Mouse (Mus musculus) forebrain, embryonic 10.5 days (tissue): ENCODE data around the gene Padi4. TPM values are rescaled to one million over a fixed set of nuclear protein-coding genes. Genes with fewer than 3 reads are reported as not detected.
A peak's percentile ranks its signal among the peaks of the same experiment; 100 is the strongest.

Experiments used
- DNase-seq: peaks from one replicate; pipeline ENCODE4 v3.0.0-alpha.2; 2017; ENCODE audit warnings: low spot score; ENCODE audit errors: extremely low spot score
- H3K27ac ChIP-seq: fragments of 300-500 bp; sonication (generic); 2 replicates; pipeline ENCODE4 v1.5.1; 2016; ENCODE audit warnings: mild to moderate bottlenecking
- H3K27me3 ChIP-seq: fragments of 300-500 bp; sonication (generic); 2 replicates; pipeline ENCODE4 v1.6.1; 2016; ENCODE audit warnings: mild to moderate bottlenecking; ENCODE audit not compliant: poor library complexity, severe bottlenecking
- H3K36me3 ChIP-seq: fragments of 300-500 bp; sonication (generic); replicated peaks from 2 replicates; pipeline ENCODE4 v1.6.1; 2016; ENCODE audit warnings: mild to moderate bottlenecking, moderate library complexity
- H3K4me1 ChIP-seq: fragments of 300-500 bp; sonication (generic); 2 replicates; pipeline ENCODE4 v1.6.1; 2016
- H3K4me3 ChIP-seq: fragments of 300-500 bp; sonication (generic); 2 replicates; pipeline ENCODE4 v1.5.1; 2016; ENCODE audit warnings: mild to moderate bottlenecking, moderate library complexity
- H3K9me3 ChIP-seq: fragments of 300-500 bp; sonication (generic); 2 replicates; pipeline ENCODE4 v1.6.1; 2016; ENCODE audit warnings: mild to moderate bottlenecking, moderate library complexity
- WGBS: fragments of 180-500 bp; shearing (Covaris S2); methylation state at CpG from one replicate; pipeline ENCODE4 v1.1.7; 2016; 5-methylcytosine and 5-hydroxymethylcytosine counted together
- polyA plus RNA-seq: library from polyadenylated mRNA; unstranded; fragments of >200 nt; fragmentation: Nextera tagmentation; extraction: Ambion mirVana; gene quantifications from 2 replicates; pipeline ENCODE4 v1.2.1, GENCODE M21; 2016

Gene Padi4
- polyA plus RNA-seq, 1 experiment from 2014 or later: 1.5 TPM

DNA sequence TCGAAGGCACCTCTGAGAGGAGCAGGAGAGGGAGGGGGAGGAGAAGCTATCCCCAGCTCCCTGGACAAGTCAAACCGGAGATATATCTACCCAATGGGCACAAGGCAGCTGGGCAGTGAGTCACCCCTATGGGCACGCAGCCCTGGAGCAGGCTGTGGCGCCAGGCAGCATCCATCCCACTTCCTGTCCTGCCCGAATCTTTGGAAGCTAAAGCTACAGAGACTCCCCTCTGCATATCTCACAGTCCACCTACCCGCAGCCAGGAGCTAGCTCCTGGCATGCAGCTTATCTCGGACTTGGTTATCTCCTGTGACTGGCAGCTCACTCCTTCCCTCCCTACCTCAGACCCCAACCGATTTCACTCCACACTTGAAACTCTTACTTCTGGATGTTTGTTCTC, 35.1 kb upstream of the Padi4 start:
- Histone ChIP-seq H3K27me3 (peaks cover 25% of the 10 kb centered on the region), H3K9me3 (no peaks in the 10 kb centered on the region), H3K36me3 (no peaks in the 10 kb centered on the region), H3K27ac (no peak overlapping the region), H3K4me1 (peaks cover 33% of the 10 kb centered on the region), H3K4me3 (no peak overlapping the region)
- WGBS: 85% methylated on average over 8 of the region's 8 CpGs
- DNase-seq: no peak

DNA sequence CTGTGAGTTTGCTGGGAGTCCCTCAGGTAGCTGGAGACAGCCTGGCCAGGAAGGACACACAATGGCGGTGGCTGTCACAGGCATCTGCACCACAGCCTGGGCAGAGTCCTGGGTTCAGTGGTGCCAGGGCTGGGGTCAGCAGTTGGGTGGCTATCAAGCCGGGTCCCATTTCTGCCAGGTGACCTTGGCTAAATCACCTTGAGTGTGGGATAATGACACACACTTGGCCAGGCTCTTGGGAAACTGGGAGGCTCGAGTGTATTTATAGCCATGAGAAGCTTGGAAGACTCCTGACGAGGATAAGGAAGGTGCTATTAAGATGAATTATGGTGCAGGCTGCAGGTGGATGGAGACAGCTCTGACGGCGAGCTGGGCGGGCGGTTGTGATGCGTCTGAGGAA, 30.6 kb upstream of the Padi4 start:
- Histone ChIP-seq H3K36me3 (no peaks in the 10 kb centered on the region), H3K27me3 (no peaks in the 10 kb centered on the region), H3K27ac (no peak overlapping the region), H3K4me1 (no peaks in the 10 kb centered on the region), H3K4me3 (no peak overlapping the region), H3K9me3 (no peaks in the 10 kb centered on the region)
- no peak for DNase-seq
- 87% methylated on average over 9 of the region's 9 CpGs for WGBS

DNA sequence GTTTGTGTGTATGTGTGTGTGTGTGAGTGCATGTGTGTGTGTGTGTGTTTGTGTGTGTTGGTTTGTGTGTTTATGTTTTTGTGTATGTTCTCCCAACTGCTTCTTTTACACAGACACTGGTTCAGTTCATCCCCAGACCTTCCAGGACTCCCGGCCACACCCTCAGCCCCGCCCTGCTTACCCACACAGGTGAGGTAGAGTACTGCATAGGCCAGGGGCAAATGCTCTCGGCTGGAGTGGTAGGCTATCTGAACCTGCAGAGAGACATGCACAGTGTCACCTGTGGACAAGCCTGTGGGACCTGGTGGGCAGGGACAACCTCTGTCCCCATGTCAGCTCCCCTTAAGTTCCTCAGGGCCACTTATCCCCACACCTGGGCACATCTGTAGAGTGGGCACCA, 27.3 kb upstream of the Padi4 start:
- H3K4me1 ChIP-seq: no peaks in the 10 kb centered on the region
- H3K27ac ChIP-seq: no peak overlapping the region
- no peaks in the 10 kb centered on the region for H3K27me3 ChIP-seq
- 74% methylated on average over 3 of the region's 3 CpGs for WGBS
- no peaks in the 10 kb centered on the region for H3K36me3 ChIP-seq
- no peaks in the 10 kb centered on the region for H3K9me3 ChIP-seq
- no peak overlapping the region for H3K4me3 ChIP-seq
- no peak for DNase-seq

DNA sequence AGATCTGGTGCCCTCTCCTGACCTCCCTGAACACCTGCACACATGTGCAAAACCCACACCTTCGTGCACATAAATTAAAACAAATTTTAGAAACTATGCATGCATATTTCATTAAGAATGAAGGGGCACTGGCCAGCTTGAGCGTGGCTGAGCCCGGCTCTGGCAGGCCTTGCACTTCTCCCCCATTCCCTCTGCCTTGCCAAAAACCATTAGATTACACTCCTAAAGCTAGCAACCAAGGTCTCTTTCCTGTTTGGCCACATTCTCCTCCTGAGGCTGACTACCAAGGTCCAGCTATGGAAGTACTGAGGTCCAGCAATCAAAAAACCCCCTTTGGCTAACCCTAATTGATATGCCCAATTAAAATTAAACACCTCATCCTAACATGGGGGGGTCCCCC, 22.8 kb upstream of the Padi4 start:
- Histone ChIP-seq H3K4me3 (no peak overlapping the region), H3K27me3 (no peaks in the 10 kb centered on the region), H3K4me1 (0 out of 2 replicates have a peak, but pooled peaks cover 8% of the 10 kb centered on the region), H3K27ac (no peak overlapping the region), H3K36me3 (no peaks in the 10 kb centered on the region), H3K9me3 (no peaks in the 10 kb centered on the region)
- DNase-seq: no peak
- WGBS: 88% methylated on average over 3 of the region's 3 CpGs

DNA sequence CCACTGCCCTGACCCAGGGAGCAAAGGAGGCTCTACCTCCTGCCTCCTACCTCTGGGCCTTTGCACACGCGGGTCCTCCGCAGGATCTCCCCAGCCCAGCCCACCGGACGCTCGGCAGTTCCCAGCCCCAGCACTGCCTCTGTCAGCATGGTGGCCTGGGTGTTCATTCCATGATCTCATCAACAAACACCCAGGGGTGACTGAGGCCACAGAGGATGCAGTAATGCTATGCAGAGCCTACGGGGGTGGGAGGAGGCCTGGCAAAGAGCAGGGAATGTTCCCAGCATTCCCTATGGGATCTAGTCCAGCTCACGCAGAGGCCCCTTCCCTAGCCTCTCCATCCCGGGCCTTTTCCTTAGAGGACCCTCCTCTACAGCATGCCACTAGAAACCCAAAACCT, 20.6 kb upstream of the Padi4 start:
- no peaks in the 10 kb centered on the region for H3K27me3 ChIP-seq
- no peak overlapping the region for H3K4me3 ChIP-seq
- no peak for DNase-seq
- no peaks in the 10 kb centered on the region for H3K36me3 ChIP-seq
- 94% methylated on average over 9 of the region's 9 CpGs for WGBS
- 0 out of 2 replicates have a peak, but pooled peaks cover 8% of the 10 kb centered on the region for H3K4me1 ChIP-seq
- no peaks in the 10 kb centered on the region for H3K9me3 ChIP-seq
- no peak overlapping the region for H3K27ac ChIP-seq

DNA sequence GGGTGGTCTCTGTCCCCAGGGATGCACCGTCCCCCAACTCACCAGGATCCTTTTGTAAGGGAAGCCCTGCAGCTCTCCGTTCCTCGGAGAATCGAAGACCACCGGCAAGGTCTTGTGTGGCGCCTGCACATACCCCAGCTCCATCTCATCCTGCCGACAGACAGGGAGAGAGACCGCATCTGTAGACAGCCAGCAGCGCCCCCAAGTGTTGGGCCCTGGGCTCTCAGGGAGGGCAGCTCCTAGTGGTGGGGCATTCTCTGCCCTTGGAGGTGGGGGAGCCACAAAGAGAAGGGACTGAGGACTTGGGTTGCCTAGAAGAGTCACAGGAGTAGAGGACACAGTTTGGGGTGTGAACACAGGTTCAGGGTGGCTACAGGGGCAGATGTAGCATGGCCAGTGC, 19.8 kb upstream of the Padi4 start:
- no peak for DNase-seq
- Histone ChIP-seq H3K4me3 (no peak overlapping the region), H3K27me3 (no peaks in the 10 kb centered on the region), H3K27ac (no peak overlapping the region), H3K9me3 (no peaks in the 10 kb centered on the region), H3K36me3 (no peaks in the 10 kb centered on the region), H3K4me1 (0 out of 2 replicates have a peak, but pooled peaks cover 8% of the 10 kb centered on the region)
- WGBS: 57% methylated on average over 9 of the region's 9 CpGs

DNA sequence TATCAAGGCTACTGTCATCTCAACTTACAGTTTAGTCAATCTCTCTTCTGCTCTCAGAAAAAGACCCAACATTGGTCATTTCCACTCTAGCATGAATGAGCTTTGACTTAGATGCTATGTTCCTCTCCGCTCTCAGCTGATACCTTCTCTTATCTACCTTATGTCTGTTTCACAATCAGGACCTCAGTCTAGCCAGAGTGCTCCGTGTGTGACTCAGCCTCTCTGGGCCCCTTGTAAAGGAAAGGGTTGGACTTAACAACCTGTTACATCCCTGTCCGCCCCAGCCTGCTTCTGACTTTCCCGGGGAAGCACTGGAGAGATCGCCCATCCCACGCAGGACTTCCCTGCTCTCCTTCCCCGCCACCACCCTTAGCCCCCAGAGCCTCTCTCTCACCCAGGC, 18.5 kb upstream of the Padi4 start:
- H3K27ac ChIP-seq: no peak overlapping the region
- whole genome bisulfite sequencing: 90% methylated on average over 7 of the region's 7 CpGs
- H3K4me3 ChIP-seq: no peak overlapping the region

DNA sequence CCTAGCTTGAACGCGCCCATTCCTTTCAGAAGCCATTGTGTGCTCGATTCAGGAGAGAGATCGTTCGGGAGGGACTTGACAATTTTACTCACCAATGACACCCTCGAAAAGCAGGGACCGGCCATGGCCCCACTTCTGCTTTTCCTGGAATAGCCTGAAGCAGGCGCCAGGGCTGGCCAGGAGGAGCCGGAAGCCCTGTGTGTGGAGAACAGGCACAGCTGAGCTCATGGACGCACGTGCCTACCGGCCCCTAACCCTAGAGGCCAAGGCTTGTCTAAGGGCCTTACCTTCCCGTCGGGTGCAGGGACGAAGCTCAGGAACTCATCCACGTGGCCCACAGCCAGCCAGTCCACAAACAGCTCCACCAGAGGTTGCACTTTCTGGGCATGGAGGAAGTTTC, 17.0 kb upstream of the Padi4 start:
- Histone ChIP-seq H3K4me3 (no peak overlapping the region), H3K27ac (no peak overlapping the region), H3K9me3 (peaks cover 4% of the 10 kb centered on the region; the same call in 1 of the 2 replicates), H3K4me1 (0 out of 2 replicates have a peak, but pooled peaks cover 8% of the 10 kb centered on the region), H3K27me3 (no peaks in the 10 kb centered on the region), H3K36me3 (no peaks in the 10 kb centered on the region)
- no peak for DNase-seq
- 83% methylated on average over 16 of the region's 16 CpGs for WGBS

More for the DNA sequence above, 18.5 kb upstream of the Padi4 start:
- Histone ChIP-seq H3K27me3 (no peaks in the 10 kb centered on the region), H3K9me3 (no peaks in the 10 kb centered on the region), H3K36me3 (no peaks in the 10 kb centered on the region), H3K4me1 (0 out of 2 replicates have a peak, but pooled peaks cover 8% of the 10 kb centered on the region)
- no peak for DNase-seq

DNA sequence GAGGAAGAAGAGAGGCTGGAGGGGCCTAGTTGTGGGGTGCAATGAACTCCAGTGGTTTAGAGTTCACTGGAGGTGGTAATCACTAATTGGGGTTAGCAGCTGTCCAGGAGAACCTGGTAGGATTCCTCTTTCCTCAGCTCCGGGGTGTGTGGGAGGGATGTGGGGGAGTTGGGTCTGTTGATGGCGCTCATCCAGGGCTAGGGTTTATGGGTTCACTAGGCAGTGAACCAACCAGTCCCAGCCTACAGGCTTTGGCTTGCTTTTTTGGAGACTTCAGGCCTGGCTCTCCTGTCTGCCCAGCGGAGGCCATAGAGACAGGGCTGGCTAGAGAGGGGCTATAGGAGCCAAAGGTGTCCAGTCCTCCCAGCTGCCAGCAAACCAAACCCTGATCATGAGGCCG, 15.9 kb upstream of the Padi4 start:
- Histone ChIP-seq H3K27ac (no peak overlapping the region), H3K27me3 (no peaks in the 10 kb centered on the region), H3K9me3 (peaks cover 4% of the 10 kb centered on the region; the same call in 1 of the 2 replicates), H3K4me1 (0 out of 2 replicates have a peak, but pooled peaks cover 8% of the 10 kb centered on the region), H3K4me3 (no peak overlapping the region), H3K36me3 (no peaks in the 10 kb centered on the region)
- DNase-seq: no peak
- WGBS: 92% methylated on average over 4 of the region's 4 CpGs

DNA sequence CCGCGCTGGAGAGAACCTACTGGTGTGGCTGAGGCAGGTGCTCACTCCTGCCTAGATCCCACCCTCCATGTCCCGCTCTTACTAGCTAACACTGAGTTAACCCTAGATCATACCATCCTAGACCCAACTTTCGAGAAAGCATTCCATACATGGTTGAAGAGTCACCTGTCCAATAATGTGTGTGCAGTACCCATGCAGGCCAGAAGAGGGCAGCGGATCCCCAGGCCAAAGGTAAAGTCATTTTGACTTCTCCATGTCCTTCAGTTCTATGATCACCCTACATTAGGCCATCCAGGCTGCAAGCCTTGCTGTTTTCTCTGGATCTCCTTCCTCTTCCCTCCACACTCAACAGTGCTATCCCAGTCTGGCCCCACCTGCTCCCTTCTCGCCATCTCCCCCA, 14.9 kb upstream of the Padi4 start:
- Histone ChIP-seq H3K36me3 (no peaks in the 10 kb centered on the region), H3K4me3 (no peak overlapping the region), H3K27me3 (no peaks in the 10 kb centered on the region), H3K27ac (no peak overlapping the region), H3K4me1 (0 out of 2 replicates have a peak, but pooled peaks cover 8% of the 10 kb centered on the region), H3K9me3 (peaks cover 4% of the 10 kb centered on the region; the same call in 1 of the 2 replicates)
- peak; percentile 70 for DNase-seq
- WGBS: 45% methylated on average over 6 of the region's 6 CpGs

DNA sequence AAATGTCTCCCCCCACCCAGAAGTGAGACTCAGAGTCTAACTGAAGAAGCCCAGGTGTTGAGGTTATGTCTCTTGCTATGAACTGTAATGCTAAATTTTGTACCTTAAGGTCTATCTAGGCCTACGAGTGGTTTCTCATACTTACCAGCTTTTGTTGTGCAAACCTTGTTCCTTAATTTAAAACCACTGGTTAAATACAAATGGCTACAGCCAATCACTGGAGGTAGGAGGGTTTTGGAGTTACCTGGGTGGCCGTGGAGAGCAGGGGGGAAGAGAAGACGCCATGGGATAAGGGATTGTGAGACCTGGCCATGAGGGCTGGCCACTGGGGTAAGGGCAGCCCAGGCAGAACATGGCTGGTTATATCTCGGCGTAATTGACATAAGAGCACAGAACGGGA, 14.2 kb upstream of the Padi4 start:
- no peaks in the 10 kb centered on the region for H3K36me3 ChIP-seq

DNA sequence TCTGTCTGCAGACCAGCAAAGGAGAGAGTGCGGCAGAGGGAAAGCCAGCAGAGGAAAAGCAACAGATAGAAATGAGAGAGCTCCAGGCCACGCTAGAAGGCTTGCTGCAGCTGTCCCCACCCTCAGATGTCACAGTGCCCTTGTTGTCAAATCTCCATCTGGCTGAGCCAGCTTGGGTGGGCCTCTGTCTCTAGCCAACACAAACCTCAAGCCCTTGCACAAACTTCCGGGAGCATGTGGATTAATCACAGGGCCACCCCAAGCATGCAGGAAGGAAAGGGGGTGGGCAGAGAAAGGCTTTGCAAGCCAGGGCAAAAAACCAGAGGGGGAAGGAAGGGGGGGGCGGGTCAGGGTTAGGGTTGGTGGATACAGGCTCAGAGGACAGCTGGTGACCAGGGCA, 13.4 kb upstream of the Padi4 start:
- Histone ChIP-seq H3K4me3 (no peak overlapping the region), H3K9me3 (peaks cover 4% of the 10 kb centered on the region; the same call in 1 of the 2 replicates), H3K27ac (no peak overlapping the region), H3K27me3 (no peaks in the 10 kb centered on the region), H3K36me3 (no peaks in the 10 kb centered on the region), H3K4me1 (no peaks in the 10 kb centered on the region)
- 78% methylated on average over 4 of the region's 4 CpGs for WGBS
- no peak for DNase-seq

More for the DNA sequence above, 14.2 kb upstream of the Padi4 start:
- Histone ChIP-seq H3K4me1 (0 out of 2 replicates have a peak, but pooled peaks cover 4% of the 10 kb centered on the region), H3K27me3 (no peaks in the 10 kb centered on the region), H3K27ac (no peak overlapping the region), H3K9me3 (peaks cover 4% of the 10 kb centered on the region; the same call in 1 of the 2 replicates), H3K4me3 (no peak overlapping the region)
- DNase-seq: no peak
- 84% methylated on average over 6 of the region's 6 CpGs for WGBS

DNA sequence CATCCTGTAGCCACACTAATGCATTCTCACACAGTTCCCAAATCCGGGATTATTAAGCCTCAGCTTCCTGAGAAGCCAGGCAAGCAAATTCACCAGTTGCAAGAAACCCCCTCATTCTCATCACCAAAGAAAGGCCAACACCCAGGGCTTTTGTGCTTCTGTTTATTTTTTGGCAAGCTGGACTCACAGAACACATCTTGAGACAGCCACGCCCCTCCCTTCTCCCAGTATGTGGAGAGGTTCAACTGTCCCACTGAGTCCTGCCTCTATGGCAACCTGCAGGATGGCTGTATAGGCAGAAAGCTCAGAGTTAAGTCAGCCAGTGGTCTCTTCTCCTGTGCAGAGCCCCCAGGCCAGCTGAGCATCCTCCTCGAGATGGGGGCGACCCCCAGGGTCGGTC, 11.2 kb upstream of the Padi4 start:
- Histone ChIP-seq H3K27me3 (no peaks in the 10 kb centered on the region), H3K36me3 (no peaks in the 10 kb centered on the region), H3K9me3 (peaks cover 4% of the 10 kb centered on the region; the same call in 1 of the 2 replicates), H3K27ac (no peak overlapping the region), H3K4me3 (no peak overlapping the region), H3K4me1 (no peaks in the 10 kb centered on the region)
- no peak for DNase-seq
- WGBS: 80% methylated on average over 5 of the region's 5 CpGs
